Mouse (Mus musculus) heart, adult 2 months (tissue): Measurements from ENCODE around the gene Fam25c.

Source experiments
- CTCF ChIP-seq: fragments of 200-600 bp; IDR thresholded peaks from 2 replicates; pipeline ENCODE4 v1.8.1; 2022; ENCODE audit warnings: antibody characterized with exemption, mild to moderate bottlenecking, moderate library complexity
- EP300 ChIP-seq: fragments of 200-500 bp; IDR thresholded peaks from 2 replicates; pipeline ENCODE4 v1.6.1; 2011; ENCODE audit warnings: low read depth, low read length, control low read depth; ENCODE audit not compliant: insufficient read depth
- POLR2A ChIP-seq: fragments of 200-500 bp; IDR thresholded peaks from 2 replicates; pipeline ENCODE4 v1.6.1; 2011; ENCODE audit warnings: mild to moderate bottlenecking, low read depth, low read length, control low read depth; ENCODE audit not compliant: insufficient read depth

- TF ChIP-seq EP300, result no peak
- TF ChIP-seq POLR2A, result peak; percentile 50; the same call in 1 of the 2 replicates
- no peak for TF ChIP-seq CTCF
These were observed 20.2 kb upstream of the Fam25c start, which contains the start of gene Mmrn2 for GRCm38 (mm10) chr14:34375415-34375904.
